Mouse (Mus musculus) intestine, embryonic 14.5 days (tissue): ENCODE measurements around the gene Slirp. TPM values are rescaled to one million over a fixed set of nuclear protein-coding genes. Genes with fewer than 3 reads are reported as not detected.
A peak's percentile ranks its signal among the peaks of the same experiment; 100 is the strongest.

Experiments used
- ATAC-seq: fragments of 200-750 bp; cut with Nextera tagmentation; replicated peaks from 2 replicates; pipeline ENCODE4 v1.8.0; 2017; ENCODE audit warnings: low read depth, moderate number of reproducible peaks, moderate TSS enrichment, moderate library complexity; ENCODE audit not compliant: low FRiP score, low TSS enrichment
- DNase-seq: peaks from one replicate; pipeline ENCODE4 v3.0.0-alpha.2; 2018; ENCODE audit warnings: low spot score
- H3K27ac ChIP-seq: fragments of 300-500 bp; sonication (generic); 2 replicates; pipeline ENCODE4 v1.5.1; 2014; ENCODE audit warnings: low read depth, mild to moderate bottlenecking, control low read depth
- H3K27me3 ChIP-seq: fragments of 300-500 bp; sonication (generic); replicated peaks from 2 replicates; pipeline ENCODE4 v1.6.1; 2014; ENCODE audit warnings: low read length, control low read depth; ENCODE audit not compliant: control insufficient read depth, insufficient read depth
- H3K36me3 ChIP-seq: fragments of 300-500 bp; sonication (generic); 2 replicates; pipeline ENCODE4 v1.6.1; 2014; ENCODE audit warnings: low read length, control low read depth; ENCODE audit not compliant: control insufficient read depth, insufficient read depth
- H3K4me1 ChIP-seq: fragments of 300-500 bp; sonication (generic); replicated peaks from 2 replicates; pipeline ENCODE4 v1.6.1; 2014; ENCODE audit warnings: low read length, control low read depth, mixed read lengths; ENCODE audit not compliant: control insufficient read depth, insufficient read depth
- H3K4me2 ChIP-seq: fragments of 300-500 bp; sonication (generic); 2 replicates; pipeline ENCODE4 v1.6.1; 2014; ENCODE audit warnings: low read length
- H3K4me3 ChIP-seq: fragments of 300-500 bp; sonication (generic); 2 replicates; pipeline ENCODE4 v1.5.1; 2014; ENCODE audit warnings: low read depth, low read length, control low read depth, mixed read lengths
- H3K9ac ChIP-seq: fragments of 300-500 bp; sonication (generic); 2 replicates; pipeline ENCODE4 v1.6.1; 2014; ENCODE audit warnings: mild to moderate bottlenecking, low read length
- H3K9me3 ChIP-seq: fragments of 300-500 bp; sonication (generic); 2 replicates; pipeline ENCODE4 v1.6.1; 2016; ENCODE audit warnings: low read length, control low read depth; ENCODE audit not compliant: control insufficient read depth
- WGBS: fragments of 180-500 bp; shearing (Covaris S2); extraction: QIAGEN DNeasy Blood & Tissue Kit; methylation state at CpG from one replicate; pipeline ENCODE4 v1.1.7; 2014; 5-methylcytosine and 5-hydroxymethylcytosine counted together
- polyA plus RNA-seq: library from polyadenylated mRNA; unstranded; fragments of >200 nt; fragmentation: Nextera tagmentation; extraction: Ambion mirVana; gene quantifications from 2 replicates; pipeline ENCODE4 v1.2.1, GENCODE M21; 2014

The Slirp gene
- polyA plus RNA-seq, 1 experiment from 2014 or later: 300 TPM

DNA sequence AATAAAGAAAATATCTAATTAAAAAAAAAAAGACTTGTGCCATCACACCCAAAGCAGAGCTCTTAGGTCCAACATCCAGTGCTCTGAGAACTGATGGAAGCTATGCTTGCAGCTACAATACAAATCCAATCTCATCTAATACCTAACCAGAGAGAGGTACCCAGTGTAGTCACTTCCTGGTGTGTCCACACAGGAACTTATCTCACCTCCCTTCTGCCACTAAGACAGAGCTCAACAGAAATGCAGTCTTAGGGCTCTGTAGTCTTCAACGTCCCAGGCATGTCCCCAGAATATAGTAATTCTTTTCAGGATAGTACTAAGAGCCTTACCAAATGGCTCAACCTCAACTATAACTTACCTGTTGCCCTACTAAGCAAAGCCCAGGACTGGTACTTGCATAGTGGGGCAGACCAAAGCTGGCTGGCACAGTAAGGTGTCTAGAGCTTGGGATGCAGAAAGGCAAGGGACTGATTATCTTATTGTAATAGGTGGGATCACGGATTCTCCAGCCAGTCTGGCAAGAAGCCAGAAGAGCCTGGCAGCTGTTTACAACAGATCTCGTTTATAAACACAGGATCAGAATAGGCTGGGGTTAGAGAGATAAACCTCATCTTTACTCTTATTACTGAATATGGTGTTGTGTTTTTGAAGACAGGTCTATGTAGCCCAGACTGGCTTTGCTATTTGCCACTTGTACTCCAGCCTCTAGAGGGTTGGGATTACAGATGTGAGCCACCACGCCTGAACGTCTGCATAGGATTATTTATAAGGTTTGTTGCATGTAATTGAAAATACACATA lies 21.8 kb upstream of the Slirp start:
- ATAC-seq: no peak
- DNase-seq: no peak
- H3K36me3 ChIP-seq: peaks cover 31% of the 10 kb centered on the region

GRCm38 (mm10) chr12:87423700-87424099 lies 20.0 kb upstream of the Slirp start:
- no peak for ATAC-seq
- H3K4me1 ChIP-seq: no peaks in the 10 kb centered on the region
- H3K36me3 ChIP-seq: peaks cover 49% of the 10 kb centered on the region
- H3K4me2 ChIP-seq: no peak overlapping the region
- no peaks in the 10 kb centered on the region for H3K27me3 ChIP-seq
- H3K9ac ChIP-seq: no peak overlapping the region
- no peaks in the 10 kb centered on the region for H3K9me3 ChIP-seq
- H3K4me3 ChIP-seq: no peak overlapping the region
- no peak for DNase-seq
- no peak overlapping the region for H3K27ac ChIP-seq
- 50% methylated on average over 1 of the region's 1 CpGs for WGBS

More for the DNA sequence above, 21.8 kb upstream of the Slirp start:
- Histone ChIP-seq H3K9me3 (no peaks in the 10 kb centered on the region), H3K27me3 (no peaks in the 10 kb centered on the region), H3K27ac (no peak overlapping the region), H3K4me2 (no peak overlapping the region), H3K9ac (no peak overlapping the region), H3K4me3 (no peak overlapping the region), H3K4me1 (no peaks in the 10 kb centered on the region)
- WGBS: 57% methylated on average over 5 of the region's 5 CpGs

DNA sequence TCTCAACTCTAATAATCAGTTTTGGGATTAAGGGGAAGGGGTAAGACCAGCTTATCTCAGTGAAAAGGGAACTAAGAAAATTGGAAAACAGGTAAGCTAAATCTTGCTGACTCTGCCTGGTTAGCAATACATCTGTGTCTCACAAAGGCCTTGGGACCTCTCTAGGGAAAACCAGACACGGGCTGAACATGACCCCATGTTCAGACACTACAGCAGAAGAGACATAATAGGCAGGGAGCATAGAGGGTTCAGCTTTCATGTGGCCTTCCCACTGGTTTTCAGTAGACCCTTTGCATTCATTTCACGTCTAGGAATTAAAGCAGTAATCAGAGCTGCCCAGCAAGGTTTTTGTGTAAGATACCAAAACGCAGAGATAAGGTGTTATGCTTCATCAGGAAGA lies 19.2 kb upstream of the Slirp start:
- Histone ChIP-seq H3K9ac (no peak overlapping the region), H3K4me1 (no peaks in the 10 kb centered on the region), H3K27me3 (no peaks in the 10 kb centered on the region), H3K4me3 (no peak overlapping the region), H3K27ac (no peak overlapping the region), H3K36me3 (peaks cover 57% of the 10 kb centered on the region), H3K9me3 (no peaks in the 10 kb centered on the region), H3K4me2 (no peak overlapping the region)
- 36% methylated on average over 3 of the region's 3 CpGs for WGBS
- DNase-seq: no peak
- ATAC-seq: no peak

DNA sequence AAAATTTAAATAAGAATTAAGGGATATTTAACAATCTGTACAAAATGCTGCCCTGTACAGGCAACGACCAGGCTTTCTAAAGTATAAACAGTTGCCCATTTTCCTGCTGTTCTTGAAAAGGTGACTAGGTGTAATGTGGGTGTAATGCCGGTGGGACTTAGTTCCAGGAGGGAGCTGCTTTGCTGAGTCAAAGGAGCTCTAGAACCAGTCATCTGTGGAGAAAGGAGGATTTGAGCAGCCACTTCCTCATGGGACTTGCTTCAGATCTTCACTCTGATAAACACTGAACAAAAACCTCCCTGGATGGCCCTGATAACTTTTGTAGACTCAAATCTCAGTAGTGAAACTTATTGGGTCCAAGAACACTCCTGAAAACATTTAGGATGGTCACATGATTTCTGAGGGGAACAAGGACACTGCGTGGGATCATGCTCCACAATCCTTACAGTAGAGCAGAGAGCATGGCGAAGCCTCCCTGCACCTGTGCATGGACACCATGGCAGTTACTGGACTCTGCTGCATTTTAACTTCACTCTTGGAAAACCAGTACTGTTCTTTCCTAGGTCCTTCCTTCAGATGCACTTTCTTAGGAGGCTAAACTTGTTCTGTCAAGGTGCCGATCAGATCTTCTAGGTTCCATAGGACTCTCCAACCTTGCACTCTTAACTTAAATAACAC lies 17.2 kb upstream of the Slirp start:
- H3K9me3 ChIP-seq: no peaks in the 10 kb centered on the region
- DNase-seq (no peak), ATAC-seq (no peak)
- H3K4me2 ChIP-seq: no peak overlapping the region
- H3K27me3 ChIP-seq: no peaks in the 10 kb centered on the region
- H3K4me3 ChIP-seq: no peak overlapping the region
- 93% methylated on average over 5 of the region's 5 CpGs for WGBS
- H3K9ac ChIP-seq: no peak overlapping the region
- no peaks in the 10 kb centered on the region for H3K4me1 ChIP-seq
- H3K27ac ChIP-seq: no peak overlapping the region
- H3K36me3 ChIP-seq: peaks cover 77% of the 10 kb centered on the region

GRCm38 (mm10) chr12:87428295-87428694 lies 15.4 kb upstream of the Slirp start:
- Histone ChIP-seq H3K4me3 (no peak overlapping the region), H3K27me3 (no peaks in the 10 kb centered on the region), H3K9me3 (no peaks in the 10 kb centered on the region), H3K27ac (no peak overlapping the region), H3K4me1 (no peaks in the 10 kb centered on the region), H3K9ac (no peak overlapping the region), H3K36me3 (peaks cover 86% of the 10 kb centered on the region), H3K4me2 (no peak overlapping the region)
- ATAC-seq (no peak), DNase-seq (no peak)
- 89% methylated on average over 2 of the region's 2 CpGs for WGBS

GRCm38 (mm10) chr12:87428885-87429284 lies 14.8 kb upstream of the Slirp start:
- no peak for DNase-seq
- H3K9me3 ChIP-seq: no peaks in the 10 kb centered on the region
- H3K27me3 ChIP-seq: no peaks in the 10 kb centered on the region
- H3K9ac ChIP-seq: no peak overlapping the region
- 84% methylated on average over 8 of the region's 8 CpGs for WGBS
- no peak overlapping the region for H3K4me2 ChIP-seq
- H3K36me3 ChIP-seq: peaks cover 87% of the 10 kb centered on the region
- no peak overlapping the region for H3K4me3 ChIP-seq
- ATAC-seq: no peak
- no peak overlapping the region for H3K27ac ChIP-seq
- no peaks in the 10 kb centered on the region for H3K4me1 ChIP-seq

GRCm38 (mm10) chr12:87442177-87443114 lies 1.2 kb upstream of the Slirp start:
- Histone ChIP-seq H3K4me3 (peak overlapping the region; percentile 99), H3K27ac (peak overlapping the region; percentile 88), H3K36me3 (peaks cover 56% of the 10 kb centered on the region), H3K9ac (peak overlapping the region; percentile 99), H3K9me3 (no peaks in the 10 kb centered on the region), H3K4me1 (peaks cover 8% of the 10 kb centered on the region; the same call in 1 of the 2 replicates), H3K4me2 (peak overlapping the region; percentile 93), H3K27me3 (no peaks in the 10 kb centered on the region)
- DNase-seq (no peak), ATAC-seq (no peak)
- 20% methylated on average over 12 of the region's 12 CpGs for WGBS

DNA sequence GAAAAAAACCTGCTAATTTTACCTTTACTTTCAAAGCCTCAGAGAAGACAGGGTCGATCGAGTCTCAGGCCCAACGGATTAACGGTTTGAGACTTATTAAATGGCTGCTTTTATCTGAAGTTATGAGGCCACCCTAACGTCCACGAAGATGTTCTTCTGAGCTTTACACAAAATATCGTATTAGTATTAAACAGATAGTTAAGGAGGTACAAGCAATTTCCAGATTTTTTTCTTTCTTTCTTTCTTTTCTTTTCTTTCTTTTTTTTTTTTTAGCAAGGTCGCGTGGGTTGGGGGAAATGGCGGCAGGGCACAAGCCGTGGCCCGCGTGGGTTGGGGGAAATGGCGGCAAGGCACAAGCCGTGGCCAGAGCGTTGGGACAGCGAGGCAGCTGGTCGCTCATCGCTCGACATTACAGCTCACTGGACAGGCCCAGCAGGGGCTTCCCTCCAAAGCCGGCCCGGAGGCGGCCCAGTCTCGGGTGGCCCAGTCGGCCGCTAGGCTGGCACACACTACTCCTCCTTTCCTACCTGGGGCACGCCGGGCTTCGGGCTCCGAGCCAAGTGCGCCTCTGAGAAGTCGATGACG lies 489 bp upstream of the Slirp start:
- Histone ChIP-seq H3K9me3 (no peaks in the 10 kb centered on the region), H3K36me3 (peaks cover 56% of the 10 kb centered on the region), H3K27me3 (no peaks in the 10 kb centered on the region), H3K4me2 (peak overlapping the region; percentile 93), H3K4me1 (peaks cover 8% of the 10 kb centered on the region; the same call in 1 of the 2 replicates), H3K9ac (peak overlapping the region; percentile 99), H3K27ac (peak overlapping the region; percentile 88), H3K4me3 (peak overlapping the region; percentile 99)
- no peak for DNase-seq
- under 1% methylated on average over 33 of the region's 33 CpGs for WGBS
- ATAC-seq: peak; percentile 84
